Mouse (Mus musculus) skeletal muscle tissue, postnatal 0 days (tissue): Measurements from ENCODE around the gene Bad. TPM values are rescaled to one million over a fixed set of nuclear protein-coding genes. Genes with fewer than 3 reads are reported as not detected.

Experiments
- microRNA-seq, 2 experiments: library from miRNA; unstranded; fragments of <30 nt; microRNA quantifications; one replicate each; pipeline ENCODE4; 2016
- polyA plus RNA-seq: library from polyadenylated mRNA; unstranded; fragments of >200 nt; fragmentation: Nextera tagmentation; extraction: Ambion mirVana; gene quantifications from 2 replicates; pipeline ENCODE4 v1.2.1, GENCODE M21; 2015

Bad gene
- polyA plus RNA-seq, 1 experiment from 2014 or later, result 62.8 TPM

Small RNA genes within 50 kb of the gene (microRNA-seq; reads per million reads assigned to microRNA genes)
- 1.5 to 1.6 reads per million in 2 experiments for gene Mir6990

Other genes with a start within 250 kb of the Bad start
- gene Rps6ka4, start 101.2 kb upstream of the Bad start, polyA plus RNA-seq, result 9.7 and 12.5 TPM in 2 replicates
- gene Ccdc88b, start 83.7 kb upstream of the Bad start, polyA plus RNA-seq, result 0.45 and 0.83 TPM in 2 replicates
- gene Trmt112, start 32.2 kb upstream of the Bad start, polyA plus RNA-seq, result 70.4 and 71.1 TPM in 2 replicates
- 261 and 306 TPM in 2 replicates for gene Prdx5, start 31.8 kb upstream of the Bad start, polyA plus RNA-seq
- 23.7 and 29.3 TPM in 2 replicates for gene Esrra, start 20.0 kb upstream of the Bad start, polyA plus RNA-seq
- gene Catsperz, start 16.5 kb upstream of the Bad start, polyA plus RNA-seq, result 0.65 and 1.4 TPM in 2 replicates
- gene Kcnk4, start 7.3 kb upstream of the Bad start, polyA plus RNA-seq, result 0.33 and 0.69 TPM in 2 replicates
- gene Gpr137, start 619 bp downstream of the Bad start, polyA plus RNA-seq, result 10.3 and 14.8 TPM in 2 replicates
- 280 and 291 TPM in 2 replicates for gene Ppp1r14b, start 33.1 kb downstream of the Bad start, polyA plus RNA-seq
- 8.8 and 10.0 TPM in 2 replicates for gene Plcb3, start 34.6 kb downstream of the Bad start, polyA plus RNA-seq
- 58.1 and 77.3 TPM in 2 replicates for gene Fkbp2, start 38.6 kb downstream of the Bad start, polyA plus RNA-seq
- gene Vegfb, start 45.8 kb downstream of the Bad start, polyA plus RNA-seq, result 63.3 and 74.3 TPM in 2 replicates
- gene Dnajc4, start 50.7 kb downstream of the Bad start, polyA plus RNA-seq, result 35.8 and 41.0 TPM in 2 replicates
- gene Nudt22, start 54.3 kb downstream of the Bad start, polyA plus RNA-seq, result 30.7 and 37.3 TPM in 2 replicates
- 20.1 and 20.2 TPM in 2 replicates for gene Trpt1, start 54.3 kb downstream of the Bad start, polyA plus RNA-seq
- 6.2 and 9.5 TPM in 2 replicates for gene Fermt3, start 77.6 kb downstream of the Bad start, polyA plus RNA-seq
- gene Stip1, start 98.1 kb downstream of the Bad start, polyA plus RNA-seq, result 83.4 and 97.1 TPM in 2 replicates
- gene Macrod1, start 114.9 kb downstream of the Bad start, polyA plus RNA-seq, result 223 and 246 TPM in 2 replicates
- gene Flrt1, start 163.9 kb downstream of the Bad start, polyA plus RNA-seq, result 0.38 and 0.54 TPM in 2 replicates